ENCODE assay signal across 25 mouse cellular contexts in genomic region chr8:83220746-83221145, GRCm38 (mm10). TPM values are rescaled to one million over a fixed set of nuclear protein-coding genes. Genes with fewer than 3 reads are reported as not detected.
DNase-seq lines count a peak whose midpoint lies in the region; ATAC-seq and TF ChIP-seq lines count a peak whose summit lies in the region.
"Had no signal": no experiment of that assay in that cellular context is flagged by ENCODE, and none has a peak within 500 bp of the region (broad histone marks: within the 10 kb centered on the region; RNA-seq: fewer than 3 reads in every experiment).

No protein-coding gene starts in this region.

- WGBS in cerebellum, adult 2 months = 23% methylated on average over 3 of the region's 3 CpGs
- 49% methylated on average over 3 of the region's 3 CpGs for WGBS in hindbrain, embryonic 16.5 days
- 62% methylated on average over 3 of the region's 3 CpGs for WGBS in hindbrain, embryonic 12.5 days
- whole genome bisulfite sequencing in forebrain, postnatal 0 days = 34% methylated on average over 3 of the region's 3 CpGs

- TF ChIP-seq CTCF in cerebellum, adult 2 months (IDR thresholded peaks at IDR 0.05; ENCODE audit: borderline replicate concordance, insufficient read depth, low read depth, low read length) = no peak
- no peak for TF ChIP-seq CTCF in forebrain, postnatal 0 days (IDR thresholded peaks at IDR 0.05; ENCODE audit: low read depth)

- H3K4me1 ChIP-seq in cerebellum, adult 2 months (ENCODE audit: control insufficient read depth, insufficient read depth, low read length) = peaks cover 32% of the 10 kb centered on the region
- H3K4me1 ChIP-seq in hindbrain, embryonic 16.5 days (ENCODE audit: control insufficient read depth, insufficient read depth, low read depth, low read length) = no peaks in the 10 kb centered on the region
- no peaks in the 10 kb centered on the region for H3K4me1 ChIP-seq in hindbrain, embryonic 12.5 days
- no peaks in the 10 kb centered on the region; the same call in 1 of the 2 replicates for H3K4me1 ChIP-seq in forebrain, postnatal 0 days (ENCODE audit: insufficient read depth)
- H3K4me1 ChIP-seq: embryonic facial prominence, embryonic 12.5 days; limb, embryonic 15.5 days had no signal

- no peaks in the 10 kb centered on the region for H3K36me3 ChIP-seq in hindbrain, embryonic 16.5 days (ENCODE audit: control insufficient read depth, insufficient read depth, low read length)
- no peaks in the 10 kb centered on the region for H3K36me3 ChIP-seq in hindbrain, embryonic 12.5 days
- H3K36me3 ChIP-seq in forebrain, postnatal 0 days (ENCODE audit: insufficient read depth) = no peaks in the 10 kb centered on the region
- H3K36me3 ChIP-seq: embryonic facial prominence, embryonic 12.5 days; limb, embryonic 15.5 days; liver, embryonic 15.5 days had no signal

- no peaks in the 10 kb centered on the region for H3K27me3 ChIP-seq in cerebellum, adult 2 months (ENCODE audit: control insufficient read depth, insufficient read depth, low read length)
- no peaks in the 10 kb centered on the region for H3K27me3 ChIP-seq in hindbrain, embryonic 16.5 days (replicated peaks; ENCODE audit: control insufficient read depth, insufficient read depth, low read length)
- H3K27me3 ChIP-seq in hindbrain, embryonic 12.5 days = no peaks in the 10 kb centered on the region
- no peaks in the 10 kb centered on the region for H3K27me3 ChIP-seq in forebrain, postnatal 0 days (ENCODE audit: insufficient read depth, low read length)
- H3K27me3 ChIP-seq: embryonic facial prominence, embryonic 12.5 days; limb, embryonic 15.5 days; liver, embryonic 15.5 days had no signal

- ATAC-seq in hindbrain, embryonic 16.5 days = peak; percentile 44
- no peak for ATAC-seq in hindbrain, embryonic 12.5 days (ENCODE audit: low FRiP score)
- ATAC-seq in forebrain, postnatal 0 days = peak; percentile 92
- ATAC-seq: activated CD4-positive, CD25-positive, alpha-beta regulatory T cell, adult 4 months had no signal

- DNase-seq in cerebellum, adult 2 months = no peak
- no peak for DNase-seq in cerebellum, adult 18-20 months
- peak; percentile 22 for DNase-seq in forebrain, postnatal 0 days
- peak; percentile 42 for DNase-seq in retina, embryonic 14.5 days (ENCODE audit: low spot score)
- no peak for DNase-seq in spleen, postnatal 10 days (ENCODE audit: low spot score in 2 of 2)
- no peak for DNase-seq in ovary, postnatal 10 days (ENCODE audit: low spot score)
- DNase-seq: adrenal gland, postnatal 10 days; cerebellum, adult 11-12 months; heart, postnatal 10 days; kidney, adult 18-20 months; right cerebral cortex, postnatal 14 days; spleen, adult 18-20 months; thymus, adult 18-20 months; thymus, postnatal 4 days had no signal

- no peak for TF ChIP-seq POLR2A in cerebellum, adult 2 months (IDR thresholded peaks at IDR 0.05; ENCODE audit: borderline replicate concordance, insufficient read depth, low read length)

- peak overlapping the region; percentile 55; the same call in 1 of the 2 replicates for H3K27ac ChIP-seq in cerebellum, adult 2 months (ENCODE audit: insufficient read depth, low read length)
- no peak overlapping the region for H3K27ac ChIP-seq in hindbrain, embryonic 16.5 days (ENCODE audit: low read depth, low read length)
- H3K27ac ChIP-seq in hindbrain, embryonic 12.5 days = no peak overlapping the region
- peak overlapping the region; percentile 29; the same call in 1 of the 2 replicates for H3K27ac ChIP-seq in forebrain, postnatal 0 days (ENCODE audit: low read depth, low read length)
- H3K27ac ChIP-seq: embryonic facial prominence, embryonic 12.5 days; kidney, postnatal 0 days; limb, embryonic 15.5 days; liver, embryonic 15.5 days; macrophage had no signal

- H3K9me3 ChIP-seq in hindbrain, embryonic 16.5 days (ENCODE audit: control insufficient read depth, low read length) = no peaks in the 10 kb centered on the region
- H3K9me3 ChIP-seq in hindbrain, embryonic 12.5 days (replicated peaks) = no peaks in the 10 kb centered on the region
- H3K9me3 ChIP-seq in forebrain, postnatal 0 days (ENCODE audit: low read length) = no peaks in the 10 kb centered on the region
- H3K9me3 ChIP-seq: embryonic facial prominence, embryonic 12.5 days; limb, embryonic 15.5 days; liver, embryonic 15.5 days had no signal

- no peak overlapping the region for H3K4me2 ChIP-seq in hindbrain, embryonic 16.5 days (ENCODE audit: low read length)
- no peak overlapping the region for H3K4me2 ChIP-seq in hindbrain, embryonic 12.5 days (replicated peaks)
- no peak overlapping the region for H3K4me2 ChIP-seq in forebrain, postnatal 0 days (ENCODE audit: low read depth)
- H3K4me2 ChIP-seq: embryonic facial prominence, embryonic 12.5 days; heart, embryonic 11.5 days; limb, embryonic 15.5 days; liver, embryonic 15.5 days had no signal

- H3K4me3 ChIP-seq in cerebellum, adult 2 months (replicated peaks; ENCODE audit: insufficient read depth, low read depth, low read length) = no peak overlapping the region
- no peak overlapping the region for H3K4me3 ChIP-seq in hindbrain, embryonic 16.5 days (ENCODE audit: low read length)
- H3K4me3 ChIP-seq in hindbrain, embryonic 12.5 days = no peak overlapping the region
- no peak overlapping the region for H3K4me3 ChIP-seq in forebrain, postnatal 0 days (ENCODE audit: low read depth, low read length)
- H3K4me3 ChIP-seq: embryonic facial prominence, embryonic 12.5 days; limb, embryonic 15.5 days; liver, embryonic 15.5 days had no signal

- H3K9ac ChIP-seq in hindbrain, embryonic 16.5 days (ENCODE audit: low read depth, low read length) = no peak overlapping the region
- no peak overlapping the region for H3K9ac ChIP-seq in hindbrain, embryonic 12.5 days
- no peak overlapping the region for H3K9ac ChIP-seq in forebrain, postnatal 0 days
- H3K9ac ChIP-seq: embryonic facial prominence, embryonic 12.5 days; limb, embryonic 15.5 days; liver, embryonic 15.5 days had no signal

RNA-seq across cellular contexts. Expression of gene Gm10645, which starts 54.8 kb away (rescaled TPM):
- 1.4 and 1.6 TPM in 2 replicates for polyA plus RNA-seq in cerebellum, adult 2 months (2012; rRNA removed)
- 6.9 and 7.2 TPM in 2 replicates for polyA plus RNA-seq in hindbrain, embryonic 16.5 days (2015; fragmentation: Nextera tagmentation; extraction: Ambion mirVana)
- polyA plus RNA-seq in hindbrain, embryonic 12.5 days (2016; fragmentation: Nextera tagmentation; extraction: Ambion mirVana) = 7.5 and 7.9 TPM in 2 replicates
- 1.9 and 3.2 TPM in 2 replicates for total RNA-seq in forebrain, postnatal 0 days (2014; rRNA removed)
- polyA plus RNA-seq in forebrain, postnatal 0 days (2015; fragmentation: Nextera tagmentation; extraction: Ambion mirVana) = 7.5 and 8.8 TPM in 2 replicates
- total RNA-seq: common myeloid progenitor, adult 5-6 weeks; gastrocnemius, adult 18-20 months had no signal
- polyA plus RNA-seq: activated CD4-positive, CD25-positive, alpha-beta regulatory T cell, adult 4 months had no signal

RNA-seq across cellular contexts. Expression of gene Tbc1d9, which starts 55.6 kb away (rescaled TPM):
- polyA plus RNA-seq in cerebellum, adult 2 months (2012; rRNA removed) = 79.8 and 89.8 TPM in 2 replicates
- polyA plus RNA-seq in hindbrain, embryonic 16.5 days (2015; fragmentation: Nextera tagmentation; extraction: Ambion mirVana) = 16.2 and 16.5 TPM in 2 replicates
- 14.8 and 16.3 TPM in 2 replicates for polyA plus RNA-seq in hindbrain, embryonic 12.5 days (2016; fragmentation: Nextera tagmentation; extraction: Ambion mirVana)
- total RNA-seq in forebrain, postnatal 0 days (2014; rRNA removed) = 83.4 and 107 TPM in 2 replicates
- 12.4 and 17.1 TPM in 2 replicates for polyA plus RNA-seq in forebrain, postnatal 0 days (2015; fragmentation: Nextera tagmentation; extraction: Ambion mirVana)

Comparison
In these comparisons a context has a peak if more than half of its experiments do, and no peak if none do; other contexts are left out.
1. DNase-seq: peak in forebrain, postnatal 0 days (single experiment) and retina, embryonic 14.5 days (single experiment); none in cerebellum, adult 2 months (0 of 2), cerebellum, adult 18-20 months (0 of 2), spleen, postnatal 10 days (0 of 2) and ovary, postnatal 10 days (single experiment).
2. H3K27ac ChIP-seq: peak in cerebellum, adult 2 months (single experiment) and forebrain, postnatal 0 days (single experiment); none in hindbrain, embryonic 16.5 days (single experiment) and hindbrain, embryonic 12.5 days (single experiment).